Mouse (Mus musculus) v-Abl transformed pro-B cells (cell line): ENCODE results near the gene Morn1.

Source experiments
- in situ Hi-C, 2 experiments: fragments of 400-800 bp; cut with MboI; formaldehyde crosslinking; loops; one replicate each; pipeline ENCODE4 v1.15.1; 2025; ENCODE audit not compliant: unreplicated experiment in 2 of 2

Gene Morn1

GRCm38 (mm10) chr4:155086108-155087024, at the start of gene Morn1, which contains the start of gene Rer1:
Gene Morn1 (plus strand): TSS chr4:155086577.
Gene Rer1 (minus strand): TSS chr4:155086382.
- in situ Hi-C loops, result loop anchor here (25.0 kb wide), 4 partner anchors 401 to 726 kb away; partner anchors contain the start of genes Gnb1 (in 2 of the 2), Ccnl2 (in 1 of the 2), Fndc10 (in 1 of the 2) and Mrpl20 (in 1 of the 2)

- in situ Hi-C loops, result no loop called here
These were observed 46.2 kb upstream of the Morn1 start for GRCm38 (mm10) chr4:155040197-155040596.

GRCm38 (mm10) chr4:155040696-155041095, 45.7 kb upstream of the Morn1 start:
- in situ Hi-C loops, result no loop called here

- in situ Hi-C loops, result no loop called here
These were observed 43.6 kb upstream of the Morn1 start for GRCm38 (mm10) chr4:155042606-155043288.

GRCm38 (mm10) chr4:155043289-155043625, 43.1 kb upstream of the Morn1 start:
- in situ Hi-C loops, result no loop called here

- in situ Hi-C loops, result no loop called here
These were observed 39.7 kb upstream of the Morn1 start for GRCm38 (mm10) chr4:155046636-155047035.

GRCm38 (mm10) chr4:155050116-155050515, 36.3 kb upstream of the Morn1 start:
- in situ Hi-C loops, result no loop called here

- in situ Hi-C loops, result no loop called here
These were observed 29.7 kb upstream of the Morn1 start, which contains the start of gene Plch2 for GRCm38 (mm10) chr4:155056724-155057123. Gene Plch2 (minus strand): TSS chr4:155056784.

- in situ Hi-C loops, result no loop called here
These were observed 28.1 kb upstream of the Morn1 start for GRCm38 (mm10) chr4:155058325-155058724.

GRCm38 (mm10) chr4:155063895-155064294, 22.5 kb upstream of the Morn1 start:
- in situ Hi-C loops, result loop anchor here in 1 of 2 experiments (5.0 kb wide), 2 partner anchors 117 to 187 kb away; no protein-coding TSS in a partner anchor

GRCm38 (mm10) chr4:155064474-155064873, 21.9 kb upstream of the Morn1 start:
- in situ Hi-C loops, result loop anchor here in 1 of 2 experiments (5.0 kb wide), 2 partner anchors 117 to 187 kb away; no protein-coding TSS in a partner anchor

GRCm38 (mm10) chr4:155065970-155066833, 20.2 kb upstream of the Morn1 start:
- in situ Hi-C loops, result loop anchor here (5.0 kb wide), 5 partner anchors 99 to 914 kb away; partner anchors contain the start of gene Tprgl (in 1 of the 2)

GRCm38 (mm10) chr4:155066834-155067522, 19.4 kb upstream of the Morn1 start, which contains the start of gene Pex10:
Gene Pex10 (plus strand): TSS chr4:155067016.
- in situ Hi-C loops, result loop anchor here (5.0 kb wide), 5 partner anchors 100 to 915 kb away; partner anchors contain the start of gene Tprgl (in 1 of the 2)

GRCm38 (mm10) chr4:155068357-155068972, 17.9 kb upstream of the Morn1 start:
- in situ Hi-C loops, result loop anchor here (5.0 kb wide), 5 partner anchors 101 to 916 kb away; partner anchors contain the start of gene Tprgl (in 1 of the 2)

- in situ Hi-C loops, result loop anchor here (5.0 kb wide), 5 partner anchors 102 to 917 kb away; partner anchors contain the start of gene Tprgl (in 1 of the 2)
These were observed 17.2 kb upstream of the Morn1 start for GRCm38 (mm10) chr4:155069191-155069590.

GRCm38 (mm10) chr4:155070199-155070598, 16.2 kb upstream of the Morn1 start:
- in situ Hi-C loops, result no loop called here

GRCm38 (mm10) chr4:155070921-155071320, 15.5 kb upstream of the Morn1 start:
- in situ Hi-C loops, result no loop called here

- in situ Hi-C loops, result no loop called here
These were observed 12.0 kb upstream of the Morn1 start for GRCm38 (mm10) chr4:155074418-155074817.

- in situ Hi-C loops, result loop anchor here (25.0 kb wide), 4 partner anchors 412 to 737 kb away; partner anchors contain the start of genes Gnb1 (in 2 of the 2), Ccnl2 (in 1 of the 2), Fndc10 (in 1 of the 2) and Mrpl20 (in 1 of the 2)
These were observed 11.2 kb upstream of the Morn1 start for GRCm38 (mm10) chr4:155075137-155075536.
